Mouse (Mus musculus): ENCODE data around the gene Bcar3.

Gene Bcar3

GRCm38 (mm10) chr3:122456807-122457206 lies 162.9 kb downstream of the Bcar3 start:
- no peak for DNase-seq (ENCODE audit: low spot score)

- no peak for DNase-seq (ENCODE audit: low spot score)
Measured at GRCm38 (mm10) chr3:122457723-122458122, 163.8 kb downstream of the Bcar3 start.

GRCm38 (mm10) chr3:122458743-122459142 lies 164.8 kb downstream of the Bcar3 start:
- DNase-seq (ENCODE audit: low spot score), result no peak

GRCm38 (mm10) chr3:122460848-122461511 lies 167.0 kb downstream of the Bcar3 start:
- no peak for DNase-seq (ENCODE audit: low spot score)

- no peak for DNase-seq (ENCODE audit: low spot score)
Measured at GRCm38 (mm10) chr3:122461512-122461881, 167.6 kb downstream of the Bcar3 start.

GRCm38 (mm10) chr3:122461932-122462871 lies 168.3 kb downstream of the Bcar3 start:
- DNase-seq (ENCODE audit: low spot score), result peak; percentile 34

GRCm38 (mm10) chr3:122463166-122463565 lies 169.2 kb downstream of the Bcar3 start:
- no peak for DNase-seq (ENCODE audit: low spot score)

GRCm38 (mm10) chr3:122466100-122466730 lies 172.3 kb downstream of the Bcar3 start:
- peak; percentile 36 for DNase-seq (ENCODE audit: low spot score)

GRCm38 (mm10) chr3:122467977-122468376 lies 174.0 kb downstream of the Bcar3 start:
- no peak for DNase-seq (ENCODE audit: low spot score)

- no peak for DNase-seq (ENCODE audit: low spot score)
Measured at GRCm38 (mm10) chr3:122470326-122471016, 176.5 kb downstream of the Bcar3 start.

GRCm38 (mm10) chr3:122471017-122471721 lies 177.2 kb downstream of the Bcar3 start:
- no peak for DNase-seq (ENCODE audit: low spot score)

GRCm38 (mm10) chr3:122472412-122472811 lies 178.5 kb downstream of the Bcar3 start:
- DNase-seq (ENCODE audit: low spot score), result no peak

- no peak for DNase-seq (ENCODE audit: low spot score)
Measured at GRCm38 (mm10) chr3:122473523-122474034, 179.6 kb downstream of the Bcar3 start.

GRCm38 (mm10) chr3:122474067-122474466 lies 180.1 kb downstream of the Bcar3 start:
- DNase-seq (ENCODE audit: low spot score), result no peak

GRCm38 (mm10) chr3:122474796-122475195 lies 180.9 kb downstream of the Bcar3 start:
- no peak for DNase-seq (ENCODE audit: low spot score)

GRCm38 (mm10) chr3:122475735-122476134 lies 181.8 kb downstream of the Bcar3 start:
- no peak for DNase-seq (ENCODE audit: low spot score)

- DNase-seq (ENCODE audit: low spot score), result no peak
Measured at GRCm38 (mm10) chr3:122476656-122477055, 182.7 kb downstream of the Bcar3 start.

GRCm38 (mm10) chr3:122477541-122477940 lies 183.6 kb downstream of the Bcar3 start:
- no peak for DNase-seq (ENCODE audit: low spot score)

GRCm38 (mm10) chr3:122478735-122479134 lies 184.8 kb downstream of the Bcar3 start:
- no peak for DNase-seq (ENCODE audit: low spot score)

- DNase-seq (ENCODE audit: low spot score), result no peak
Measured at GRCm38 (mm10) chr3:122480065-122480675, 186.2 kb downstream of the Bcar3 start.

- DNase-seq (ENCODE audit: low spot score), result no peak
Measured at GRCm38 (mm10) chr3:122480986-122481385, 187.1 kb downstream of the Bcar3 start.

Data from ovary, postnatal 14 days (tissue).